Mouse (Mus musculus) intestine, embryonic 14.5 days (tissue): ENCODE measurements around the gene Crlf1. TPM values are rescaled to one million over a fixed set of nuclear protein-coding genes. Genes with fewer than 3 reads are reported as not detected.

Experiments
- ATAC-seq: fragments of 200-750 bp; cut with Nextera tagmentation; replicated peaks from 2 replicates; pipeline ENCODE4 v1.8.0; 2017; ENCODE audit warnings: low read depth, moderate number of reproducible peaks, moderate TSS enrichment, moderate library complexity; ENCODE audit not compliant: low FRiP score, low TSS enrichment
- DNase-seq: peaks from one replicate; pipeline ENCODE4 v3.0.0-alpha.2; 2018; ENCODE audit warnings: low spot score
- H3K27ac ChIP-seq: fragments of 300-500 bp; sonication (generic); 2 replicates; pipeline ENCODE4 v1.5.1; 2014; ENCODE audit warnings: low read depth, mild to moderate bottlenecking, control low read depth
- H3K27me3 ChIP-seq: fragments of 300-500 bp; sonication (generic); replicated peaks from 2 replicates; pipeline ENCODE4 v1.6.1; 2014; ENCODE audit warnings: low read length, control low read depth; ENCODE audit not compliant: control insufficient read depth, insufficient read depth
- H3K36me3 ChIP-seq: fragments of 300-500 bp; sonication (generic); 2 replicates; pipeline ENCODE4 v1.6.1; 2014; ENCODE audit warnings: low read length, control low read depth; ENCODE audit not compliant: control insufficient read depth, insufficient read depth
- H3K4me1 ChIP-seq: fragments of 300-500 bp; sonication (generic); replicated peaks from 2 replicates; pipeline ENCODE4 v1.6.1; 2014; ENCODE audit warnings: low read length, control low read depth, mixed read lengths; ENCODE audit not compliant: control insufficient read depth, insufficient read depth
- H3K4me2 ChIP-seq: fragments of 300-500 bp; sonication (generic); 2 replicates; pipeline ENCODE4 v1.6.1; 2014; ENCODE audit warnings: low read length
- H3K4me3 ChIP-seq: fragments of 300-500 bp; sonication (generic); 2 replicates; pipeline ENCODE4 v1.5.1; 2014; ENCODE audit warnings: low read depth, low read length, control low read depth, mixed read lengths
- H3K9ac ChIP-seq: fragments of 300-500 bp; sonication (generic); 2 replicates; pipeline ENCODE4 v1.6.1; 2014; ENCODE audit warnings: mild to moderate bottlenecking, low read length
- H3K9me3 ChIP-seq: fragments of 300-500 bp; sonication (generic); 2 replicates; pipeline ENCODE4 v1.6.1; 2016; ENCODE audit warnings: low read length, control low read depth; ENCODE audit not compliant: control insufficient read depth
- WGBS: fragments of 180-500 bp; shearing (Covaris S2); extraction: QIAGEN DNeasy Blood & Tissue Kit; methylation state at CpG from one replicate; pipeline ENCODE4 v1.1.7; 2014; 5-methylcytosine and 5-hydroxymethylcytosine counted together
- polyA plus RNA-seq: library from polyadenylated mRNA; unstranded; fragments of >200 nt; fragmentation: Nextera tagmentation; extraction: Ambion mirVana; gene quantifications from 2 replicates; pipeline ENCODE4 v1.2.1, GENCODE M21; 2014

The Crlf1 gene
- polyA plus RNA-seq, 1 experiment from 2014 or later, result 1.4 TPM

DNA sequence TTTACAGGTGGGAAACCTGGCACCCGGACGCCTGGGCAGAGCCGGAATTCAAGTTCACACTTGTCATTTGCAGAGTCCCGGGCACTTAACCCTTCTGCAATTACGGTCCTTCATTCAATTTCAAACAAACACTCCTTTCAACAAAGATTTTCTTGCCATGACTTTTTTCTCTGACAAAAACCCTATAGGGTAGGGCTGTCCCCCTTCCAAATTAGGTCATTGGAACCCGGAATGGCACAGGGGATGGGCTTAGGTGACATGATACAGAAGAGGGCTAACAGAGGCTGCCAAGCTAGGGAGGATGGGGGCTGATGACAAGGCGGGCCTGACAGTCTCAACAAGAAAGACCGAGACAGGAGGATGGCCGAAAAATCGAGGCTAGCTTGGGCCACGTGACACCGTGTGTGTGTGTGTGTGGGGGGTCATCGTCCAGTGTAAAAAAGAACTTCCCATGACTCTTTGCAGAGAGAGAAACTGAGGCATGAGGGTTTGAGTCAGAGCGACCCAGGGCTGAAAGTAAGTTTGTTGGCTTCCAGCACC is 4.0 kb upstream of the Crlf1 start:
- no peak for DNase-seq
- Histone ChIP-seq H3K4me3 (peak overlapping the region; percentile 31), H3K4me1 (peaks cover 31% of the 10 kb centered on the region), H3K27ac (no peak overlapping the region), H3K27me3 (peaks cover 99% of the 10 kb centered on the region), H3K36me3 (no peaks in the 10 kb centered on the region), H3K9me3 (no peaks in the 10 kb centered on the region), H3K4me2 (peak overlapping the region; percentile 49), H3K9ac (no peak overlapping the region)
- 3% methylated on average over 14 of the region's 14 CpGs for WGBS
- no peak for ATAC-seq

DNA sequence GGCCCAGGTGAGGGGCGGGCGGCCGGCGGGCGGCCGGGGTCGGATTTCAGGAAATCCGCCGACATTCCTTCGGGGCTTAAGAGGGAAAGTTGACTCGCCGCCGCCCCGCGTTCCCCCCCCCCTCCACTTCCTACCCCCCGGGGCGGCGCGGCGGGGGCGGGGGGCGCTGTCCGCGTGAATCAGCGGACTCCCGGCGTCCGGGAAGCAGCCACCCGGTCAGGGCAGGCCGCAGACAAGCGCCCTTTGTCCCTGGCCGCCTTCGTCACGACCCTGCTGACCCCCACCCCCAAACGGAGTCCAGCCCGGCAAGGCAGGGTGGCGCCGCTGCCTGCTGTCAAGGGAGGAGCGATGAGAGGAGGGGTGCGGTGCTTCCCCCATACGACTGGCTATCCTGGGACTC is 3.4 kb upstream of the Crlf1 start:
- Histone ChIP-seq H3K27me3 (peaks cover 100% of the 10 kb centered on the region), H3K4me1 (peaks cover 31% of the 10 kb centered on the region), H3K36me3 (no peaks in the 10 kb centered on the region), H3K4me2 (peak overlapping the region; percentile 49), H3K9me3 (no peaks in the 10 kb centered on the region), H3K27ac (no peak overlapping the region), H3K9ac (no peak overlapping the region), H3K4me3 (peak overlapping the region; percentile 31)
- under 1% methylated on average over 21 of the region's 41 CpGs for WGBS
- no peak for ATAC-seq
- DNase-seq, result no peak

DNA sequence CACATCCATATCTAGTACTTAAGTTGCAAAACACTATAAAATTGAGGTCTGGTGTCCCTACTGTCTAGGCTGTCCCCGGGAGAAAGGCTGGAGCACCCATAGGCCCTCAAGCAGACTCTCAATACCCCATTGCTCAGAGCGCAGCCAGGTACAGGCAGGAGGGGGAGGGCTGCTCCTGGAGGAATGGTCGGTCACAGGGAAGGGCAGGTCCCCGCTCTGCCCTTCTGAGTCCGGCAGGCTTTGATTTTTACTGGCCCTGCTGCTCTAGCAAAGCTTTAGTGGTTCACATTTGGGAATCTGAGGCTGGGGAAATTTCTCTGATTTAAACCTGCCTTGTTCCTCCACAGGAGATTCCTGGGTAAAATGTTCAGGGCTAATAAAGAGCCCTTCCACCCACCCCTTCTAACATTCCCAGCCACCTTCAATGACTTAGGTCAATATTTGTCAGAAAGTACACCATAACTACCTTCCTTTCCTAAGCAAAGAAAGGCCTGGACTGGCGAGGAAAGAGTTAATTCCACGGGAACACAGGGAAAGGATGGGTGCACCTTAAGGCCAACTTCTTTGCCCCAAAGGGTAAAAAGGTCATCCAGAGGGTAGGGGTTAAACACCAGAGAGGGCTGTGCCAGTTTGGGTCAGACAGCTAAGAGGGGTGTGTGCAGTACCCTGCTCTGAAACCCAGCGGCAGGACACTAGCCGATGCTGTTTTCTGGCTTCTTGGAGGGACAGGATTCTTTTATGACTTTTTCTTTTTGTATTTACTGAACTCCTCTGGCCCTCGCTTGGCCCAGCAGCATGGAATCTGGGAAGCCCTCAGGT is 2.7 kb upstream of the Crlf1 start:
- peak overlapping the region; percentile 49; the same call in 1 of the 2 replicates for H3K4me2 ChIP-seq
- DNase-seq, result no peak
- H3K27me3 ChIP-seq, result peaks cover 100% of the 10 kb centered on the region
- H3K4me3 ChIP-seq, result no peak overlapping the region
- no peak for ATAC-seq
- no peak overlapping the region for H3K9ac ChIP-seq
- H3K9me3 ChIP-seq, result no peaks in the 10 kb centered on the region
- peaks cover 31% of the 10 kb centered on the region for H3K4me1 ChIP-seq
- 13% methylated on average over 10 of the region's 10 CpGs for WGBS
- H3K27ac ChIP-seq, result no peak overlapping the region
- H3K36me3 ChIP-seq, result no peaks in the 10 kb centered on the region

GRCm38 (mm10) chr8:70490880-70491495 is 2.0 kb upstream of the Crlf1 start:
- WGBS, result 4% methylated on average over 20 of the region's 20 CpGs
- Histone ChIP-seq H3K9ac (no peak overlapping the region), H3K4me3 (no peak overlapping the region), H3K27me3 (peaks cover 100% of the 10 kb centered on the region), H3K36me3 (no peaks in the 10 kb centered on the region), H3K4me1 (peaks cover 31% of the 10 kb centered on the region), H3K9me3 (no peaks in the 10 kb centered on the region), H3K4me2 (no peak overlapping the region), H3K27ac (no peak overlapping the region)
- DNase-seq (no peak), ATAC-seq (no peak)

- no peak overlapping the region for H3K9ac ChIP-seq
Measured at GRCm38 (mm10) chr8:70493692-70494415, 896 bp downstream of the Crlf1 start.

GRCm38 (mm10) chr8:70494416-70494945 is 1.5 kb downstream of the Crlf1 start:
- no peak for DNase-seq
- ATAC-seq, result no peak
- peaks cover 18% of the 10 kb centered on the region for H3K4me1 ChIP-seq
- no peaks in the 10 kb centered on the region for H3K9me3 ChIP-seq
- H3K4me3 ChIP-seq, result no peak overlapping the region
- H3K4me2 ChIP-seq, result no peak overlapping the region
- no peak overlapping the region for H3K27ac ChIP-seq
- H3K36me3 ChIP-seq, result no peaks in the 10 kb centered on the region
- WGBS, result 2% methylated on average over 28 of the region's 28 CpGs
- H3K9ac ChIP-seq, result no peak overlapping the region
- H3K27me3 ChIP-seq, result peaks cover 99% of the 10 kb centered on the region

More at GRCm38 (mm10) chr8:70493692-70494415, 896 bp downstream of the Crlf1 start:
- 2% methylated on average over 47 of the region's 47 CpGs for WGBS
- DNase-seq (no peak), ATAC-seq (no peak)
- Histone ChIP-seq H3K27ac (no peak overlapping the region), H3K4me1 (peaks cover 23% of the 10 kb centered on the region), H3K9me3 (no peaks in the 10 kb centered on the region), H3K36me3 (no peaks in the 10 kb centered on the region), H3K4me2 (peak overlapping the region; percentile 70; the same call in 1 of the 2 replicates), H3K27me3 (peaks cover 99% of the 10 kb centered on the region), H3K4me3 (peak overlapping the region; percentile 33)

- Histone ChIP-seq H3K36me3 (no peaks in the 10 kb centered on the region), H3K27ac (no peak overlapping the region), H3K4me1 (peaks cover 11% of the 10 kb centered on the region), H3K27me3 (peaks cover 99% of the 10 kb centered on the region), H3K4me3 (no peak overlapping the region), H3K9me3 (no peaks in the 10 kb centered on the region), H3K4me2 (no peak overlapping the region), H3K9ac (no peak overlapping the region)
- ATAC-seq, result no peak
- 2% methylated on average over 21 of the region's 21 CpGs for WGBS
- DNase-seq, result no peak
Measured at GRCm38 (mm10) chr8:70495001-70495770, 2.2 kb downstream of the Crlf1 start.

GRCm38 (mm10) chr8:70495771-70496062 is 2.8 kb downstream of the Crlf1 start:
- H3K4me2 ChIP-seq, result no peak overlapping the region

More at GRCm38 (mm10) chr8:70495771-70496062, 2.8 kb downstream of the Crlf1 start:
- Histone ChIP-seq H3K4me3 (no peak overlapping the region), H3K9ac (no peak overlapping the region), H3K4me1 (peaks cover 10% of the 10 kb centered on the region), H3K9me3 (no peaks in the 10 kb centered on the region), H3K36me3 (no peaks in the 10 kb centered on the region), H3K27ac (no peak overlapping the region), H3K27me3 (peaks cover 99% of the 10 kb centered on the region)
- WGBS, result 5% methylated on average over 12 of the region's 12 CpGs
- DNase-seq, result no peak
- no peak for ATAC-seq
